Mouse (Mus musculus): ENCODE results near the gene Cep170.

Gene Cep170

DNA sequence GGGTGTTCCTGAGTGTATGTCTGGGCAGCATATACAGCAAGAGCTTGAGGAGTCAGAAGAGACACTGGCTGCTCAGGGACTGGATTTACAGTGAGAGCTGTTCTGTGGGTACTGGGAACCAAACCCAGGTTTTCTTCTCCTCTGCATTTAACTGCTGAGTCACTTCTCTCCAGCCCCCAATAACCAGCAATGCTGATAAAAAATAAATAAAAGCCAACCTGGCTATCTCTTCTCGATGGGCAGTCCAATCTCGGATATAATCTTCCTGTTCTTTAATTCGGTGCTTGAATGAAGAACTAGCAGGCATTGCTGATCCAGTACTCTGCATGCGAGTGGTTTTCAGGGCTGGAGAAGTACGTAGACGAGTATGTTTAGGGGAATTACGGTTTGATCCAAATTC, 64.2 kb downstream of the Cep170 start:
- in situ Hi-C loops (cut with MboI) = no loop called here

GRCm38 (mm10) chr1:176732834-176733233, 81.0 kb downstream of the Cep170 start:
- in situ Hi-C loops (cut with MboI) = no loop called here

DNA sequence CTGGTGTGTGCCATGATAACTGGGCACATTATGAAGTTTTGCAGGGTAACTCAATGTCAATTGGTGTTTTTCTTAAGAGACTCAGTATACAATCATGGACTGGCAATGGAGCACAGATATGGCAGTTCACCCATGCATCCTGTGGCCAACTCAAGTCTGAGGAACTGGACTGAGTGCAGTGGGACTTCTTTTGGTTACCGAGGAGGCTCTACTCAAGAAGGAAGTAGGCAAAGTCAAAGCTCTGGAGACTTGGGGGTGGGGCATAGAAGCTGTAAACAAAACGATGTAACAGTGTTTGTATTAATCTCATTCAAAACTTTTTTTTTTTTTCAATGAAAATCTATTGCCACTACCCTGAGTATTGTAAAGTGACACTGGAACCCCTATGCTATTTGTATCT, 83.3 kb downstream of the Cep170 start:
- in situ Hi-C loops (cut with MboI) = no loop called here

DNA sequence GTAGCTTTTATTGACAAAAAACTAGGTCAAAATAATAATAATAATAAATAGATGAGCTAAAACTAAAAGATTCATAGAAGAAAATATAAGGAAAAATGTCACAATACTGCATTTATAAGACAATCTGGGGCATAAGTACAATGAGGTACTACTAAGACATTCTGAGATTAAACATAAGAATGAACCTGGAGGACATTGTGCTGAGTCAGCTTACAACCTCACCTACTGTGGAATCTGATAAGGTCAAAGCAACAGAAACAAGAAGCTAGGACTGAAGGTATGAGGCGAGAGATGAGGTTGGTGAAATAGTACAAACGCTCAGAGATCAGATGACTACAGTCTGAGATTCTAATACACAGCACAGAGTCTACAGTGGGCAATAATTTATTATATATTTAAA, 86.5 kb downstream of the Cep170 start:
- in situ Hi-C loops (cut with MboI) = no loop called here

- in situ Hi-C loops (cut with MboI) = loop anchor here (25.0 kb wide), 1 partner anchor 988 kb away; no protein-coding TSS in a partner anchor
Observed at GRCm38 (mm10) chr1:176724771-176725170, 89.1 kb downstream of the Cep170 start.

GRCm38 (mm10) chr1:176723858-176724713, 89.8 kb downstream of the Cep170 start:
- in situ Hi-C loops (cut with MboI) = loop anchor here (25.0 kb wide), 1 partner anchor 988 kb away; no protein-coding TSS in a partner anchor

GRCm38 (mm10) chr1:176712436-176712835, 101.4 kb downstream of the Cep170 start:
- in situ Hi-C loops (cut with MboI) = loop anchor here (5.0 to 25.0 kb wide), 2 partner anchors 135 to 1000 kb away; no protein-coding TSS in a partner anchor

DNA sequence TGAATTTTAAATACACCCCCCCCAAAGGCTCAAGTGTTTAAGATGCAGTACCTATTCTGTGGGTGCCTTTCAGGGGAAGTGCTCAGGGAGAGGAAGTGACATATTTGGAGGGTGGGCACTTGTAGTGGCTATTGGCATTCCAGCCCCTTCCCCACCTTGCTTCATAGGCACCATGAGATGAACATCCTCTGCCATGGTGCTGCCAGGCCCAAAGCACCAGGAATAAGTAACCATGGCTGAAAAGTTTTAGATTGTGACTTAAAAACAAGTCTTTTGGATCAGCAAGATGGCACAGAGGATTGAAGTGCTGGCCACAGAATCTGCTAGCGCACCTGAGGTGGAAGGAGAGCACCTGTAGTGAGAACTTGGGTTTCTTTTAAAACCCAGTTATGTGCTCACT, 113.6 kb downstream of the Cep170 start:
- in situ Hi-C loops (cut with MboI) = loop anchor here (25.0 kb wide), 1 partner anchor 1012 kb away; no protein-coding TSS in a partner anchor

DNA sequence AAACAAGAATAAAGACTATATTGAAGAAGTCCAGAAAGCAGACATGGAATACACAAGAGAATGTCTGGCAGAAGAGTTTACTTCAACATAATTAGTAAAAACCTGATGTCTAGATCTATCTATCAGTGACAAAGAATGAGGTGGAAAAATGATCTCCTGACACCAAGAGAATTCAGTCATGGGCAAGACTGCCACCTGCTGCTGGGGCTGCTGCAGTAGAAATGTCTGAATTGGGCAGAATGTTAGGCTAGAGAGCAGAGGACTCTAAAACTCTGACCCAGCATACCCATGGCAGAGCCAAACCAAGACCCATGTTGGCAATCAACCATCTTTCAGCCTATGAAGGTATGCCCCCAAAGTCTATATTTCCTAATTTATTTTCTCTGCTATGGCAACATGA, 114.1 kb downstream of the Cep170 start:
- in situ Hi-C loops (cut with MboI) = loop anchor here (25.0 kb wide), 1 partner anchor 1013 kb away; no protein-coding TSS in a partner anchor

DNA sequence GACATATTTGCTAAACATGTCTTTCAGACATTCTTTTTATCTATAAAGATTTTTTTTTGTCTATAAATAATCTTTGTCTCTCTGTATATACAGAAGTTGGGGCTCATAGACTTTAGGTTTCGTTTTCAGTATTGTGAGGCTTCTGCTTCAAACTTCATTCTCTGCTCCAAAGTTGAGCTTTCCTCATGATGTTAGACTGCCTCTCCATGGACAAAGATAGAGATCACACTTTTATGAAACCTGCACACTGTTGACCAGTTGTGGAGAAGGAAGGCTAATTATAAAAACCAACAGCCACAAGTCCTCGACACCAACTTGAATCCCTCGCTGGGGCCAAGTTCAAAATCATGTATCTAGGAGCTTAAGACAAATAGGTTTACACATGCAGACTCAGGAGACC, 115.2 kb downstream of the Cep170 start:
- in situ Hi-C loops (cut with MboI) = no loop called here

DNA sequence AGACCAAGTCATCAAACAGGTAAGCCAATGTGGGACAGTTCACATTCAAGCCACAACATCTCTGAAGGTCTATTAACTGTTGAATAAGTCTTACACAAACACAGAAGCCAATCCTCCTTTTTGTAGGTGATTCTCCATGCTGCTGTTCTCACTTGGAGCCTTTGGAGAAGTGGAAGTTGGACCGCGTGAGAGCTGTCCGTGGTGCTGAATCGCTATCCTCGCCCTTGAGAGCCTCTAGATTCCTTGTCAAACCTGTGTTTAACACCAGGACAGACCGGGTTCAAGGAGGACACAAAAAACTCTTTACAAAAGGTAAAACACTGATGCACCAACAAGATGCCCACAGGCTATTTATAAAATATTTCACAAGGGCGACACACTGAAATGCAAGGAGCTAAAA, 116.8 kb downstream of the Cep170 start:
- in situ Hi-C loops (cut with MboI) = no loop called here

DNA sequence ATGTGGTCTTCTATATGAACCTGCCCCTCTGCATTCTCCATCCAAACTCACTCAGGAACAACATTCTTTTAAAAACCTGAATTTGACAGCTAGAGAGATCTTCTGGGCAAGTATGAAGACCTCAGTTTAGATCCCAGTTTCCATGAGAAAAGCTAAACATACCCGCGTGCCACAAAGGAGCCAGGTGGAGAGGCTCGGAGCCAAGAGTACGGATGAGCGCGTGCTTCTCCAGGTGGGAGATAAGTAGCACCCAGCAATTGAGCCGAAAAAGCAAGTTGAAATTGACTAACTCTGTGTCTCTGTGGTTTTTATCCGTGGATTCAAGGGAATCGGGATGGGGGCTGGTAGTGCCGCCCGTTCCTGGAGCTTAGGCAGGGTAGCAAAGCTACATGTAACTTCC, 122.8 kb downstream of the Cep170 start:
- in situ Hi-C loops (cut with MboI) = no loop called here

GRCm38 (mm10) chr1:176688251-176688880, 125.5 kb downstream of the Cep170 start:
- in situ Hi-C loops (cut with MboI) = no loop called here
